In genomic region chr3:152969774-152970347, GRCm38 (mm10) we compare ENCODE assay signal across 11 mouse cellular contexts. TPM values are rescaled to one million over a fixed set of nuclear protein-coding genes. Genes with fewer than 3 reads are reported as not detected.
DNase-seq lines count a peak whose midpoint lies in the region; ATAC-seq and TF ChIP-seq lines count a peak whose summit lies in the region.
"Had no signal": no experiment of that assay in that cellular context is flagged by ENCODE, and none has a peak within 500 bp of the region (broad histone marks: within the 10 kb centered on the region; RNA-seq: fewer than 3 reads in every experiment).

No protein-coding gene starts in this region.

- ATAC-seq in hindbrain, postnatal 0 days, result 0 out of 2 replicates have a peak, but pooled peaks have one; percentile 13
- no peak for ATAC-seq in hindbrain, embryonic 11.5 days (ENCODE audit: low FRiP score)
- peak; percentile 92 for ATAC-seq in CD4-positive, CD25-positive, alpha-beta regulatory T cell, adult 4 months
- ATAC-seq in inflammation-experienced regulatory T-cells, adult 6 months, result peak; percentile 91
- ATAC-seq in intestine, embryonic 15.5 days, result no peak

- no peak overlapping the region for H3K9ac ChIP-seq in hindbrain, postnatal 0 days (replicated peaks; ENCODE audit: low read length)
- H3K9ac ChIP-seq in hindbrain, embryonic 11.5 days (ENCODE audit: low read depth, low read length), result no peak overlapping the region
- H3K9ac ChIP-seq in intestine, embryonic 15.5 days, result no peak overlapping the region
- H3K9ac ChIP-seq: stomach, embryonic 15.5 days had no signal

- no peaks in the 10 kb centered on the region for H3K9me3 ChIP-seq in hindbrain, postnatal 0 days (ENCODE audit: low read length)
- no peaks in the 10 kb centered on the region for H3K9me3 ChIP-seq in hindbrain, embryonic 11.5 days (ENCODE audit: control insufficient read depth, low read length)
- H3K9me3 ChIP-seq in intestine, embryonic 15.5 days, result no peaks in the 10 kb centered on the region
- H3K9me3 ChIP-seq: limb, embryonic 10.5 days; stomach, embryonic 15.5 days had no signal

- H3K36me3 ChIP-seq in hindbrain, postnatal 0 days (ENCODE audit: insufficient read depth, low read length), result no peaks in the 10 kb centered on the region
- H3K36me3 ChIP-seq in hindbrain, embryonic 11.5 days (ENCODE audit: control insufficient read depth, insufficient read depth, low read length), result no peaks in the 10 kb centered on the region
- no peaks in the 10 kb centered on the region for H3K36me3 ChIP-seq in intestine, embryonic 15.5 days
- H3K36me3 ChIP-seq: limb, embryonic 10.5 days; stomach, embryonic 15.5 days had no signal

- H3K4me2 ChIP-seq in hindbrain, postnatal 0 days (ENCODE audit: low read depth, low read length), result no peak overlapping the region
- H3K4me2 ChIP-seq in hindbrain, embryonic 11.5 days (replicated peaks; ENCODE audit: low read depth, low read length), result no peak overlapping the region
- no peak overlapping the region for H3K4me2 ChIP-seq in intestine, embryonic 15.5 days (replicated peaks)
- H3K4me2 ChIP-seq: stomach, embryonic 15.5 days had no signal

- no peaks in the 10 kb centered on the region for H3K4me1 ChIP-seq in hindbrain, postnatal 0 days (ENCODE audit: insufficient read depth, low read length)
- H3K4me1 ChIP-seq in hindbrain, embryonic 11.5 days (replicated peaks; ENCODE audit: control insufficient read depth, insufficient read depth, low read length), result no peaks in the 10 kb centered on the region
- no peaks in the 10 kb centered on the region for H3K4me1 ChIP-seq in intestine, embryonic 15.5 days (replicated peaks)
- H3K4me1 ChIP-seq: limb, embryonic 10.5 days; stomach, embryonic 15.5 days had no signal

- peak; percentile 53 for DNase-seq in hindbrain, postnatal 0 days (ENCODE audit: low spot score)
- no peak for DNase-seq in hindbrain, embryonic 11.5 days (ENCODE audit: low spot score)
- DNase-seq in CD4-positive helper T cell, adult 2 months (ENCODE audit: low read depth, low spot score), result peak; percentile 52
- DNase-seq in gastrocnemius, adult 18-20 months (ENCODE audit: low spot score), result no peak
- no peak for DNase-seq in kidney, postnatal 10 days
- DNase-seq: heart, postnatal 4 days had no signal

- 60% methylated on average over 16 of the region's 16 CpGs for WGBS in hindbrain, postnatal 0 days
- 77% methylated on average over 16 of the region's 16 CpGs for WGBS in hindbrain, embryonic 11.5 days
- WGBS in intestine, embryonic 15.5 days, result 65% methylated on average over 16 of the region's 16 CpGs

- no peak overlapping the region for H3K4me3 ChIP-seq in hindbrain, postnatal 0 days (ENCODE audit: low read length)
- no peak overlapping the region for H3K4me3 ChIP-seq in hindbrain, embryonic 11.5 days (ENCODE audit: low read depth, low read length)
- no peak overlapping the region for H3K4me3 ChIP-seq in intestine, embryonic 15.5 days (replicated peaks)
- H3K4me3 ChIP-seq: limb, embryonic 10.5 days; stomach, embryonic 15.5 days had no signal

- H3K27me3 ChIP-seq in hindbrain, postnatal 0 days (ENCODE audit: insufficient read depth, low read length), result no peaks in the 10 kb centered on the region
- H3K27me3 ChIP-seq in hindbrain, embryonic 11.5 days (ENCODE audit: control insufficient read depth, insufficient read depth, low read length), result no peaks in the 10 kb centered on the region
- no peaks in the 10 kb centered on the region for H3K27me3 ChIP-seq in intestine, embryonic 15.5 days (replicated peaks)

- H3K27ac ChIP-seq in hindbrain, postnatal 0 days, result no peak overlapping the region
- H3K27ac ChIP-seq in hindbrain, embryonic 11.5 days (ENCODE audit: low read depth, low read length), result no peak overlapping the region
- no peak overlapping the region for H3K27ac ChIP-seq in intestine, embryonic 15.5 days
- H3K27ac ChIP-seq: limb, embryonic 10.5 days; stomach, embryonic 15.5 days had no signal

- peak; percentile 46 for TF ChIP-seq CTCF in hindbrain, postnatal 0 days (IDR thresholded peaks at IDR 0.05; ENCODE audit: low read depth)

RNA-seq across cellular contexts. Expression of gene St6galnac5, which starts 12.2 kb away (rescaled TPM):
- 12.4 and 18.5 TPM in 2 replicates for total RNA-seq in hindbrain, postnatal 0 days (2014; rRNA removed)
- polyA plus RNA-seq in hindbrain, postnatal 0 days (2015; fragmentation: Nextera tagmentation; extraction: Ambion mirVana), result 12.8 and 12.9 TPM in 2 replicates
- polyA plus RNA-seq in hindbrain, embryonic 11.5 days (2014; fragmentation: Nextera tagmentation; extraction: Ambion mirVana), result 4.0 and 6.4 TPM in 2 replicates
- polyA plus RNA-seq in CD4-positive, CD25-positive, alpha-beta regulatory T cell, adult 4 months (2017; shearing (Covaris generic)), result not detected
- under 1 TPM in 1 of 3 experiments, not detected in 2; 0.08 TPM for polyA plus RNA-seq in inflammation-experienced regulatory T-cells, adult 6 months (2017; shearing (Covaris generic))
- total RNA-seq in gastrocnemius, adult 18-20 months (2021), result under 1 TPM; 0.14 to 0.18 TPM
- polyA plus RNA-seq in intestine, embryonic 15.5 days (2015; fragmentation: Nextera tagmentation; extraction: Ambion mirVana), result 0.39 and 0.40 TPM in 2 replicates

Comparison
In these comparisons a context has a peak if more than half of its experiments do, and no peak if none do; other contexts are left out.
1. ATAC-seq: peak in hindbrain, postnatal 0 days (single experiment), CD4-positive, CD25-positive, alpha-beta regulatory T cell, adult 4 months (single experiment) and inflammation-experienced regulatory T-cells, adult 6 months (single experiment); none in hindbrain, embryonic 11.5 days (single experiment) and intestine, embryonic 15.5 days (single experiment).
2. DNase-seq: peak in hindbrain, postnatal 0 days (single experiment) and CD4-positive helper T cell, adult 2 months (single experiment); none in hindbrain, embryonic 11.5 days (single experiment), gastrocnemius, adult 18-20 months (single experiment) and kidney, postnatal 10 days (single experiment).